8 mouse cellular contexts compared by ENCODE assay signal in the genomic region with DNA sequence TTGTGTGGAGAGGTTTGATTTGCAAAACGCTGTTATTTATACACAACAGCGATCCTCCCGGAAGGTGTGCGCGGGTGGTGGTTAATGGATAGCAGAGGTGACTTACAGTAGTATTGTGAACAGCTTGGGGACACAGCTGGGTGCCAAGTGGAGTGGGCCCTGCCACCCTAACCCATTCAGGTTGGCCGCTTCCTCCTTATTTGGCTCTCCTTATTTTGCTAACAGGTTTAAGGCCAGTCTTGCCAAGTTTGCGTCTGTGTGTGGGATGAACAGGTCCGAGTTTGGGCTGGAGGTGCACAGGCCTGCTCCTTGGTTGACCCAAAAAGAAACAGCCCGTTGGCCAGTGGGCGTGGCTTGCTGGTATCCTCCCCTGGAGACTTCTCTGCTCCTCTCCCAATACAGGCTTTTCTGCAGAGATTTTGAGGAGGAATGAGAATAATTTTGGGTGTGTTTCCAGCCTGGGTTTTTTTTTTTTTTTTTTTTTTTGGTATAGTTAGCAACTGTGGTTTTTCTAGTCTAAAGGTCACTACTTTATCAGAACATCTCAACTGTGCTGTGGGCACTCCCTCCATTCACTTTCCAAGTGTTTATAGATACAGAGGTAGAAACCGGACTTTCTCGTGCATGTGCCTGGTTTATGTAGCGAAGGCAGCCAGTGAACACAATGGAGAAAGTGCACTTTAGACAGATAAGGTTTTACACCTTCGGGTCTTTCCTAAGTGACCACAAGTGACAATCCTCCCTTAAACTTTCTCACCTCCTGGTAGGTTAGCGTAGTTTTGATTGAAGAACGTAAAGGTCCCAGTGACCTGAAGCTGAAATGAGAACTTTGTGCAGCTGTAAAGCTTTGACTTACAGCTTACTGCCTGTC. TPM values are rescaled to one million over a fixed set of nuclear protein-coding genes. Genes with fewer than 3 reads are reported as not detected.
DNase-seq lines count a peak whose midpoint lies in the region; TF ChIP-seq lines count a peak whose summit lies in the region.

No protein-coding gene starts in this region.

- no peaks in the 10 kb centered on the region for H3K36me3 ChIP-seq in E14TG2a.4 (ENCODE audit: insufficient read depth, low read length)
- H3K36me3 ChIP-seq in megakaryocyte, embryonic 14.5 days (replicated peaks; ENCODE audit: low read length), result peaks cover 43% of the 10 kb centered on the region

- peak; percentile 81 to 83 for DNase-seq in adrenal gland, postnatal 36 days
- peak; percentile 44 to 57 for DNase-seq in heart, postnatal 14 days
- peak; percentile 64 to 82 for DNase-seq in kidney, postnatal 36 days
- DNase-seq in spleen, adult 12 weeks (ENCODE audit: low spot score), result peak; percentile 14
- no peak for DNase-seq in left cerebral cortex, postnatal 14 days (ENCODE audit: low spot score in 2 of 2)

- H3K4me1 ChIP-seq in E14TG2a.4 (replicated peaks; ENCODE audit: low read depth, low read length), result peaks cover 43% of the 10 kb centered on the region
- H3K4me1 ChIP-seq in embryonic fibroblast, embryonic 13.5 days (ENCODE audit: control insufficient read depth, insufficient read depth, low read length), result peaks cover 4% of the 10 kb centered on the region; the same call in 1 of the 2 replicates
- peaks cover 83% of the 10 kb centered on the region for H3K4me1 ChIP-seq in megakaryocyte, embryonic 14.5 days

- peaks cover 5% of the 10 kb centered on the region; the same call in 1 of the 2 replicates for H3K27me3 ChIP-seq in E14TG2a.4 (ENCODE audit: insufficient read depth, low read length)
- H3K27me3 ChIP-seq in megakaryocyte, embryonic 14.5 days (replicated peaks), result no peaks in the 10 kb centered on the region

- intact Hi-C loops in heart, postnatal 14 days (cut with DNase I), result loop anchor here (2.0 to 10.0 kb wide), 4 partner anchors 90 to 292 kb away; no protein-coding TSS in a partner anchor
- intact Hi-C loops in left cerebral cortex, postnatal 14 days (cut with DNase I), result loop anchor here (5.0 kb wide), 3 partner anchors 55 to 290 kb away; no protein-coding TSS in a partner anchor

- H3K27ac ChIP-seq in embryonic fibroblast, embryonic 13.5 days (ENCODE audit: insufficient read depth, low read length), result no peak overlapping the region; the same call in 1 of the 2 replicates

- peak overlapping the region; percentile 93 for H3K4me3 ChIP-seq in E14TG2a.4 (replicated peaks; ENCODE audit: low read length)
- peak overlapping the region; percentile 61 for H3K4me3 ChIP-seq in embryonic fibroblast, embryonic 13.5 days (ENCODE audit: insufficient read depth, low read length)
- H3K4me3 ChIP-seq in megakaryocyte, embryonic 14.5 days (replicated peaks), result peak overlapping the region; percentile 98

- H3K9me3 ChIP-seq in E14TG2a.4 (ENCODE audit: low read length), result no peaks in the 10 kb centered on the region
- H3K9me3 ChIP-seq in megakaryocyte, embryonic 14.5 days, result no peaks in the 10 kb centered on the region

- TF ChIP-seq POLR2A in embryonic fibroblast, embryonic 13.5 days (IDR thresholded peaks at IDR 0.05; ENCODE audit: low read depth, low read length), result peak; percentile 50; the same call in 1 of the 2 replicates

- TF ChIP-seq CTCF in E14TG2a.4 (conservative IDR thresholded peaks at IDR 0.05; ENCODE audit: low read length), result no peak
- no peak for TF ChIP-seq CTCF in embryonic fibroblast, embryonic 13.5 days (IDR thresholded peaks at IDR 0.05; ENCODE audit: borderline replicate concordance, insufficient read depth, low read length)

RNA-seq across cellular contexts. Expression of gene Nck2, which starts 2.6 kb away (rescaled TPM):
- 10 to 100 TPM; 29.7 to 32.9 TPM for total RNA-seq in adrenal gland, postnatal 36 days (2021)
- polyA plus RNA-seq in embryonic fibroblast, embryonic 13.5 days (2011; ENCODE audit: insufficient read length, low read depth, missing spikeins), result 24.4 and 28.5 TPM in 2 replicates
- 10 to 100 TPM; 21.0 to 22.4 TPM for total RNA-seq in heart, postnatal 14 days (2021)
- polyA plus RNA-seq in megakaryocyte, embryonic 14.5 days (2012; ENCODE audit: insufficient read depth, low replicate concordance), result 106 and 185 TPM in 2 replicates
- total RNA-seq in left cerebral cortex, postnatal 14 days (2021), result 10 to 100 TPM; 33.4 to 33.7 TPM

Comparison
In these comparisons a context has a peak if more than half of its experiments do, and no peak if none do; other contexts are left out.
1. DNase-seq: peak in adrenal gland, postnatal 36 days (2 of 2), heart, postnatal 14 days (2 of 2), kidney, postnatal 36 days (2 of 2) and spleen, adult 12 weeks (single experiment); none in left cerebral cortex, postnatal 14 days (0 of 2).
2. Peak in every context shown above with its lines, with median percentiles within 50 percentile points of each other: H3K4me3 ChIP-seq.